Mouse (Mus musculus): ENCODE results near the gene Tnfaip3.

Gene Tnfaip3

GRCm38 (mm10) chr10:18964856-18965255 is 50.6 kb downstream of the Tnfaip3 start:
- DNase-seq: peak; percentile 23 to 30

GRCm38 (mm10) chr10:18959777-18960492 is 55.5 kb downstream of the Tnfaip3 start:
- no peak for DNase-seq

GRCm38 (mm10) chr10:18953706-18954071 is 61.8 kb downstream of the Tnfaip3 start:
- DNase-seq: peak; percentile 3 to 44

GRCm38 (mm10) chr10:18953011-18953705 is 62.3 kb downstream of the Tnfaip3 start:
- DNase-seq: no peak

All from kidney, postnatal 36 days (tissue).